Comparison of ENCODE assay signal across 7 mouse cellular contexts in genomic region chr1:55736054-55736740, GRCm38 (mm10).
A peak's percentile ranks its signal among the peaks of the same experiment; 100 is the strongest.
DNase-seq lines count a peak whose midpoint lies in the region; ATAC-seq and TF ChIP-seq lines count a peak whose summit lies in the region.

No protein-coding gene starts in this region.

- peaks cover 24% of the 10 kb centered on the region for H3K27me3 ChIP-seq in midbrain, embryonic 12.5 days

- no peak overlapping the region for H3K4me3 ChIP-seq in left cerebral cortex, adult 2 months
- H3K4me3 ChIP-seq in midbrain, embryonic 12.5 days: no peak overlapping the region

- no peak overlapping the region for H3K4me2 ChIP-seq in midbrain, embryonic 12.5 days (replicated peaks)

- DNase-seq in ZHBTc4 (ENCODE audit: low read depth, low spot score): peak; percentile 81
- peak; percentile 90 to 94 for DNase-seq in cerebellum, postnatal 14 days
- peak; percentile 84 for DNase-seq in gastrocnemius, adult 18-20 months (ENCODE audit: low spot score)
- DNase-seq in left cerebral cortex, adult 2 months (ENCODE audit: extremely low spot score in 1 of 2, low spot score in 2 of 2): peak; percentile 70 to 77
- peak; percentile 8 for DNase-seq in spleen, adult 12 weeks (ENCODE audit: low spot score)

- H3K9me3 ChIP-seq in midbrain, embryonic 12.5 days: no peaks in the 10 kb centered on the region

- no peaks in the 10 kb centered on the region for H3K4me1 ChIP-seq in midbrain, embryonic 12.5 days

- no peak overlapping the region for H3K27ac ChIP-seq in left cerebral cortex, adult 2 months
- H3K27ac ChIP-seq in midbrain, embryonic 12.5 days (replicated peaks): no peak overlapping the region

- ATAC-seq in inflammation-experienced regulatory T-cells, adult 6 months: peak; percentile 67
- ATAC-seq in midbrain, embryonic 12.5 days (ENCODE audit: low FRiP score, low read depth): peak; percentile 80; the same call in 1 of the 2 replicates

- TF ChIP-seq CTCF in left cerebral cortex, adult 2 months (IDR thresholded peaks at IDR 0.05): peak; percentile 82

- intact Hi-C loops in left cerebral cortex, adult 2 months (cut with DNase I): loop anchor here (1.0 to 5.0 kb wide), 2 partner anchors 101 to 332 kb away; no protein-coding TSS in a partner anchor

- no peaks in the 10 kb centered on the region for H3K36me3 ChIP-seq in midbrain, embryonic 12.5 days

- WGBS in midbrain, embryonic 12.5 days: 84% methylated on average over 14 of the region's 14 CpGs

- H3K9ac ChIP-seq in midbrain, embryonic 12.5 days (replicated peaks): no peak overlapping the region

Comparison
In these comparisons a context has a peak if more than half of its experiments do, and no peak if none do; other contexts are left out.
1. DNase-seq: peak in every context shown above with its lines; median percentile 92 in cerebellum, postnatal 14 days; 84 in gastrocnemius, adult 18-20 months; 81 in ZHBTc4; 74 in left cerebral cortex, adult 2 months; 8 in spleen, adult 12 weeks.